Mouse (Mus musculus): Measurements from ENCODE around the gene Galnt12.
"Not testable (repeated sequence)": the region's sequence is repeated elsewhere in the genome, so short reads cannot be mapped to it uniquely, and the experiment has no call there.

Gene Galnt12

DNA sequence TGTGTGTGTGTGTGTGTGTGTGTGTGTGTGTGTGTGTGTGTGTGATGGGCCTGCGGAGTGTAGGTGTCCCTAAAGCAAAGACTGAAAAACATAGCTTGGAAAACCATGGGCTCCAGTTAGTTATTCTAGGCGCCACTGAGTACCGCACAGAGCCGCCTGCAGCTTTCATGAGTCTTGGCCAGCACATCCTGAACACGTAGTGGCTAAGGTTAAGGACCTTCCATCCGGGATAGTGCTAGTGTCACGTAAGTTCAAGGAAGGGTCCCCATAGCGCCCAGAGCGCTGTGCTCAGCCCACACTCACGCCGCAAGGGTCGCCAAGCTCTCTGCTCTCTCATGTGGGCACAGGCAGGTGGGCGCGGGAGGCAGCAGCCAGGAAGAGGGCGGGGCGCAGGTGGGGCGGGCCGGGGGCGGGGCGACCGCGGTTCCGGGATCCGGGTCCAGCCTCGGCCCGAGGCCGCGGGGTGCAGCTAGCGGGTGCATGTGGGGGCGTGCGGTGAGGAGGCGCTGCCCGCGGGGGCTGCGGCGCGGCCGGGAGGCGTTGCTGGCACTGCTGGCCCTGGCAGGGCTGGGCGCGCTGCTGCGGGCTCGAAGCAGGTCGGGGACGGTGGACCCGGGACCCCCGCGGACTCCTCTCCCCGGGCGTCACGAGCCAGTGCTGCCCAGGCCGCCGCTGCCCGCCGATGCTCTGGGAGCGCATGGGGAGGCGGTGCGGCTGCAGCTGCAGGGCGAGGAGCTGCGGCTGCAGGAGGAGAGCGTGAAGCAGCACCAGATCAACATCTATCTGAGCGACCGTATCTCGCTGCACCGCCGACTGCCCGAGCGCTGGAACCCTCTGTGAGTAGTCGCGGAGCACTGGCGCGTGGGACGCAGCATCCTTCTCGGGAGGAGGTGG is at the start of gene Galnt12:
Galnt12 (plus strand) TSS at position 417 of the 894 bp plus-strand sequence.
- peak; percentile 28 for DNase-seq

DNA sequence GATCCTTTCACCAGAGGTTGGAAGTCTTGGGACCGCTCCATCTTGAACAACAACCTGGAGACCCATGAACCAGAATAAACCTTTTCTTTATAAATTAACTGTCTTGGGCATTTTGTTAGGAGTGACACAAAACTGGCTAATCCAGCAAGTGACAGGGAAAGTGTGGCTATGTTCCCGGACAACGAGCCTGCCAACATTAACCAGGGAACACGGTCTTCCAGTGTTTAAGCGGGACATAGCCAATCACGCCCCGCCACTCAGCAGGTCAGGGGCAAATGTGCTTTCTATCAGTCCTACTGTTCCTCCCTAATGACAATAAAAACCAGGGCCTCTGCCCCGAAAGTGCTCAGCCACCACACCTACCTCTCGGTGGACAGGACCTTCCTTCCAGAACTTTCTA is 47.8 kb upstream of the Galnt12 start:
- no peak for DNase-seq

DNA sequence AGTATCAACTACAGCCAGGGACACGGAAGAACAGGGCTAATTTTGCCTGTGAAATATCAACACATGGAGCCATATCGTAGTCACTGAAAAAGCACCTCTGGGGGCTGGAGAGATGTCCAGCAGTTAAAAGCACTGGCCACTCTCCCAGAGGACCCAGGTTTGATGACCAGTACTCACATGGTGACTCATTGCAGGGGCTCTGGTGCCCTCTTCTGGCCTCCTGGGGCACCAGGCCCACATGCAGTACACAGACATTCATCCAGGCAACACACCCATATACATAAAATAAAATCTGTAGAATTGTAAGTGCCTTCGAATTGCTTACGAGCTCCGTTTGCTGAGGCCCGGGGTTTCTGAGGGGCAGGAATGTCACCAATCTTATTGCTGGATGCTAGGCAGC is 44.7 kb upstream of the Galnt12 start:
- no peak for DNase-seq

DNA sequence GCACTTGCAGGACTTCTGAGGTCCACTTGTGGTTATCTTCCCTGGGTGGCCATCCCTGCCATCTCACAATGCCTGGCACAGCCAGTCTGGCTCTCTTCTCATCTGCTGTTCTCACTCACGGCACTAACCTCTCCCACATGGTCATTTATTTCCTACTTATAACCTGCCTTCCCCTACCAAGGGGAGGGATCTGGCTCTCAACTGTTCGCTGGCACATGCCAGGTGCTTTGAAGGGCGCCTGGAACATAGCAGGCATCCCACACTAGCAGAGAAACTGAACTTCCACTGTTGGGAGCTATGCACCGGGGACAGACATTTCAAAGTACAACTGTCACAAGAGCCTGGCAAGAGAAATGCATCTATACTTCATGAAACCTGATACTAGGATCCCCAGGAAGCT is 43.9 kb upstream of the Galnt12 start:
- no peak for DNase-seq

DNA sequence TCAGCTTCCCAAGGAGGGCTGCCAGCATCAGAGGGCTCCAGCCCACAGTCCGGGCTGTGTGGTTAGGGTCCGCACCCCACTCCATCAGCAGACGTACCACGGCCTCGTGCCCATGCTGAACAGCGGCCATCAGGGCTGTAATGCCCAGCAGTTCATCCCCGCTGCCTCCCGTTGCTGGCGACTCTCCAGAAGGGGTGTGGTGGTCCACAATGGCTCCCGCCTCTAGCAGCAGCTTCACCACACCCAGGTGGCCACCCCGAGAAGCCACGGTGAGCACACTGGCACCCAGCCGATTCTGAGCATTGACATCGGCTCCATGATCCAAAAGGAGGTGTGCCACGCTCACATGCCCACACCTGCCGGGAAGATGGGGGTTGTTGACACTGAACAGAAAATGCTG is 42.5 kb upstream of the Galnt12 start:
- no peak for DNase-seq

DNA sequence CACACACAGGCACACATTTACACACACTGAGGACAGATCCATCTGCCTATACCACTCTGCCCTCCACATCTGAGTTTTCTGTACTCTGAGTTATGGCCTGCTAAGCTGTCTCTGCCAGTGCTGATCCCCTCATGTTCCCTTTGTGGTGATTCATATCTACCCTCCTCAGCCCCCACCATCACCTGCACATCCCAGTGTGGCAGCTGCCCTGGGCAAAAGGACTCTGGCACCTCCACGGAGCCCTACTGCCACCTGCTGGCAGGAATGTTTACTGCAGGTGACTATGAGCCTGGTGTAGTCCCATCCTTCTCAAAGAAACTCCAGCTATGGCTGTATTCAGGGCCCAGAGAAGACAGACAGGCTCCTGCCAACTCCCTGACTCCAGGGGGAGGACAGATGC is 41.5 kb upstream of the Galnt12 start:
- peak; percentile 75 for DNase-seq

DNA sequence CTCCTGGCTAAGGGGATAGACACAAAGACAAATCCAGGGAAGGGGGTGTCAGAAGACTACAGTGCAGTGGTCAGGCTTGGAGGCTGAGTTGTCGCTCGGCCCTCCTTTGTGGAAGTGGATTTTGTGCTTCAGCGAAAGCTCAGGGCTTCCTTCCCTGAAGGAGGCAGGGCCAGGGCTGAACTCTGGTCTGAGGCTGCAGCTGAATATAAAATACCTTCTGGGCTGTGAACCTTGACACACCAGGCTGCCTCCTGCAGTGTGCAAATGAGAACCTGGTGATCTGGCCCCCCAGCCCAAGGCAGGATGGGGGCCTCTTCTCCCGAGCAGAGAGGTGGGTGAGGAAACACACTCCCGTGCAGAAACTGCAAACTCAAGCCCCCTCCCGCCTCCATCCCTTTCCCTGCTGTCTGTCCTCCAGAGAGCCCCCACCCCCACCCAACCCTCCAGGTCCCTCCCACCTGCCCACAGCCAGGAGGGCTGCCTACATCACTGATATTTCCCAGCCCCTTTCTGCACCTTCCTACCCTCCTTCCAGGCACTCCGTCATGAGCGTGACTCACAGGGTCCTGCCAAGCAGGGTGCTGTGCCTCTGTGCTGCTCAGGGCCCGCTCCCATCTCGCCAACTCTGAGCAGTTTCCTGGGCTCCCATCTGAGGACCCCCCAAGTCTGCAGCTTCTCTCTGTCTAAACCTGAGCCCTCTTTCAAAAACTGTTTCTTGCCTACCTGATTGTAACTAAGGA is 40.9 kb upstream of the Galnt12 start:
- no peak for DNase-seq

DNA sequence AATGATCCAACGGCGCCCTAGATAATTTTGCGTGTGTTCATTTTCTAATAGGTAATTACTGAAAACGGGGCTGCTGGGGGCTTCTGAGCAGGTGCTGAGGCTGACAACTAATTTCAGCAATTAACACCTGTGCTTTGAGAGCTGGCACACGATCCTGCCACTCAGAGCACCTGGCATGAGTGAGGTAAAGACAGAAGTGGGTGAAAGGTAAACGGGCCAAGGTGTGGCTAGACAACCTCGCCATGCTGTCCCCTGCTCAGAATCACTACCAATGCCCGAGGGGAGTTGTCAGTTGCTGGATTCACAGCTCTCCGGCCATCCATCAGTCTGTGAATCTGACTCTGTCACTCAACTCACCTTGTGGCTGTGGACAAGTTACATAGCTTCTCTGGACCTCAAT is 39.8 kb upstream of the Galnt12 start:
- no peak for DNase-seq

DNA sequence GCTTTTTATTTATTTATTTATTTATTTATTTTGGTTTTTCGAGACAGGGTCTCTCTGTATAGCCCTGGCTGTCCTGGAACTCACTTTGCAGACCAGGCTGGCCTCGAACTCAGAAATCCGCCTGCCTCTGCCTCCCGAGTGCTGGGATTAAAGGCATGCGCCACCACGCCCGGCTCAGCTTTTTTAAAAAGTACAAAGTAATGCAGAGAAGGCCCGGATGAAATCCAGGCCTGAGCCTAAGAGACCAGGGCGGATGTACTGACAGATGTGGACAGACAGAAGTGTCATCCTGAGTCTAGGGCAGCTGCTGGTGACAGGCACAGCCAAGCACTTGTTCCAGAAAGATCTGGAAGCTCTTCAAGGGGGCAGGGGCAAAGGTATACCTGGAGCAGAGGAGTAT is 36.5 kb upstream of the Galnt12 start:
- not testable (repeated sequence) for DNase-seq

DNA sequence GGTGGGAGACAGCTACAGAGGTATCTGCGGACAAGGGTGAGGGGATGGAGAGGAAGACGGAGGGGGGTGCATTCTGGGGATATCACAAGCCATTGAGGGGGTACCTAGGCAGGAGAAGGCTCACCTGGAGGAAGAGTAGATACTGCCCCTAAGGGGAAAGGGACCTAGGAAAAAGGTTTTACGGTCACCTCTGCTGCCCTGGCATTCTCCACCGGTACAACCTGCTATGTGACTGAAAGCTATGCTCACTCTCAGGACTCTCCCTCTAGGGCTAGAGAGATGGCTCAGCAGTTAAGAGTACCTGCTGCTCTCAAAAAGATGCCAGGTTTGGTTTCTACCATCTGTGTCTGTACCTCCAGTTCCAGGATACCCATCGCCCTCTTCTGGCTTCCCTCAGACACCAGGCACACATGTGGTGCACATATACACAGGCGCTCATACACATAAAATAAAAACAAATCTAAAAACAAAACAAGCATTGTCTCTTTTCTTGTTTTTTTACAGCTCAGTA is 36.1 kb upstream of the Galnt12 start:
- DNase-seq, result no peak

DNA sequence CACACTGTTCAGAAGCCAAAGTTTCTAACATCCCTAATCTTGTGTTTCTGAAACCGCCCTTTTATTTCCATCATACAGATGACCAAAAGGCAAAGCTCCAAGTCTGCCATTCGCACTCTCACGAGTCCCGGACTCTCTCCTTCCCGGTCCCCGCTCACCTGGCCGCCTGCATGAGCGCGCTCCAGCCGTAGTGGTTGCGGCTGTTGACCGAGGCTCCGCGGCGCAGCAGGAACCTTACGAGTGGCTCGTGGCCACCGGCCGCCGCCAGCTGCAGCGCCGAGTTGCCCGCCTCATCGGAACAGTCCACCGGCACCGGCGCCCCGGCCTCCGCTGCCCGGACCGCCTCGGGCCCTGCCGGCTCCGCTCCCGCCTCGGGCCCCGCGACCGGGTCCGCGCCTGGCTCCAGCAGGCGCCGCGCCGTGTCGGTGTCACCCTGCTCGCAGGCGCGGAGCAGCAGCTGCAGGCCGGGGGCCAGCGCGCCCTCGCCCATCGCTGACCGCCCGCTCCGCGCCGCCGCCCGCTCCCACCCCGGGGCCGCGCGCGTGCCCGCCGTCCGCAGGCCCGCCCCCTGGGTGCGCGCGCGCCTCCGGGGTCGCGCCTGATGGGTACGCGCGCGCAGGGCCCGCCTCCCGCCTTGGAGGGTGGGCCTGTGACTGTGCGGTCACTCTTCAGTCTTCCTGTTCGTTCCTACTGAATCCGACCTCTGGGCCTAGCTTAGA is 34.8 kb upstream of the Galnt12 start, which contains the start of gene Anks6:
Anks6 (minus strand) TSS at position 637 of the 719 bp plus-strand sequence.
- DNase-seq, result peak; percentile 52

DNA sequence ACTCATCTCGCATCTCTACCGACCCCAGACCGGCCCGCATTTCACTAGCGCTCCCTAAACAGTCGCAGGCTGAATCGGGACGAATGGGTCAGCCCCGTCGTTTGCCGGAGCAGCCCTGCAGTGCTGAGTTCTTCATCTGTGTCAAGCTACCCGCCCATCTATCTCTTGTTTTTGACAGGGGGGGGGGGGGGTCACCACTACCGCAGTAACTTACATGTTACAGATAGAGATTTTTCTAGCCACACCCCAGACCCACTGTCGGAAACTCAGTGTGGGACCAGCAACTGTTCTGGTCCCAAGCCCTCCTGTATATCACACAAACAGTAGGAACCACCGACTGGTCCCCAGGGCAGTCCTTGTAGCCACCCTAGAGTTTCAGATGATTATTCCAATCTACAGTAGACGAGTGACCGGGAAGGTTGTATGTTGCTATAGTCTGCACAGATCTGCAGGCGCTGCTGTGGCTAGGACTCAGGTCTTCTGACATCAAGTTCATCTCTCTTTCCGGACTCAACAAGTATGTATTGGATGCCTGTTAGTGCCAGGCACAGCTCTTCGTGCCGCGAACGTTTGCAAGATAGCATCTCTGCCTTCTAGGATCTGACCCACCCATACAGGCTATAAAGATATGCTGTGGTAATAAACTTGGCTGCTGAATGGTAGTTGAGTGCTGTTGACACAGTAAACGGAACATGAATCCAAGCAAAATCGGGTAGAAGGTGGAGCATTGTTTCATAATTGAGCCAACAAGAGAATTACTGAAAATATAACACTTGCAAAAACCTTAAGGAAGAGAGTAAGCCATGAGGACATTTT is 34.0 kb upstream of the Galnt12 start:
- DNase-seq, result no peak

DNA sequence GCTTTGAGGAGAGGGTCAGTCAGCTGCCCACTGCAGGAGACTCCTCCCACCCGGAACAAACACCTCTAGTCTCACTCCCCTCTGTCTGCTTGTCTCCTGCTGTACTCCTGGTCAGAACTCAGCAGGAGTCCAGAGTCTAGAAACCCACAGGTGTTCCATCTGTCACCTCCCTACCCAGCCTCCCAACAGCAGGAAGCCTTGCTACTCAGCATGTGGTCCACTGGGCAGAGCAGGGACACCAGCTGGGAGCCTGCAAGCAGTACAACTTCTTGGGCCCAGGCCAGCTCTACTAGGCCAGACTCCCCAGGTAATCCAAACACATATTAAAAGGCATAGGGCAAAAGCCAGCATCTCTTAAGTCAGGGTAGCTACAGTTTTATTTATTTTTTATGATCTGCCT is 30.8 kb upstream of the Galnt12 start:
- no peak for DNase-seq

DNA sequence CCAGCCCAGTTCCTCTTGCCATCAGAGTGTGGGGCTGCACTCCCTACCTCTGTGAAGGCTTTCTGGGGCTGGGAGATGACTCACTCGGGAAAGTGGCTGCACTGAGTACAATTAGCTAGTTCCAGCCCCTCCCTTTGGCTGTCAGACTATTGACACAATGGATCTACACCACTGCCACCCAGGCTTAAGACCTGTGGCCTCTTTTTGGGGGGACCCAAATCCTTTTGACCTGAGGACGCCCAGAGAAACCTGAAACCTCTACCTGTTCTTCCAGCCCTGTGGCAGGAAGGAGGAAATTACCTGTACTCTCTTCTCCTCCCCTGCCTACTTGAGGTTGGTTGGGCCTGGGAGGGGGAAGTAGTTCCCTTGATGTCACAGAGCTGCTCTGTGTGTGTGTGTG is 16.7 kb upstream of the Galnt12 start:
- DNase-seq, result no peak

DNA sequence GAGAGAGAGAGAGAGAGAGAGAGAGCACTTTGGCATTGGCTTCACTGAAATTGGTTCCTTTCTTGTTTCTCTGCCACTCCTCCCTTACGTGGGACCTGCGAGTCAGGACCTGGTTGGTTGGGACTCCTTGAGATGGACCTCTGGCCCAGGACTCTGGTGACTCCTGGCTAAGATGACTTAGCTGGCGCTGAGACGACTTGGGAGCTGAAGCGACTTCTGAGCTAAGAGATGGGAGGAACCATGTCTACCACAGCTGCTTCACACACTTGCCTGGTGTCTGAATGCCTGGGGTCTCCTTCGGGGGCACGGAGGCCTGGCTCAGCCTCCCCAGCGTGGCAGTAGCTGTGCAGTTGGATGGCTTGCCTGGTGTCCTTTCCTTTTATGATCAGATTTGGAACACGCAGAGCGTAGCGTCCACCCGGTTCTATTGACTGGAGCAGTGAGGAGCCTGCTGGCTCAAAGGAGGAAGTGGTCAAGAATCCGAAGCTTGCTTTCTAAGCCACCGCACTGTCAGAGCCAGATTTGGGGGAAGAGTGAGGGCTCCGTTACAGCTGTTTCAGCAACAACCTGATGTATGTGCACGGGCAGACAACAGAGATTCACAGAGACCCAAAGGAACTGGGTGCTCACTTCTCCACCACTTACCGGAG is 11.6 kb upstream of the Galnt12 start:
- DNase-seq, result no peak

DNA sequence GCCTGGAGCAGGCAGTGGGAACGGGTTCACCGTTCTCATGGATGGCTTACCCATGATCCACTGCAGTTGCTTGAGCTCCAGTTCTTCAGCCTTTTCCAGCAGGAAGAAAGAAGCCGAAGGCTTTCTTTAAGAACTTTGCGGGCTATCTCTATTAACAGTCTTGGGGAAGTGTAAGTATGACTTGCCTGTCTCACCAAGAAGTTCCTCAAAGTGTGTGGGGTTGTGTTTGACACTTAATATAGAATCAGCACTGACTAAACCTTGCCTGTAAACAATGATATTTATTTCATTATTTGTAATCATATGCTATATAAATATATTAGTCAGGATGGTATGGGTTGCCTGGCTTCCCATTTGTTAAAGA is 11.1 kb upstream of the Galnt12 start:
- no peak for DNase-seq

DNA sequence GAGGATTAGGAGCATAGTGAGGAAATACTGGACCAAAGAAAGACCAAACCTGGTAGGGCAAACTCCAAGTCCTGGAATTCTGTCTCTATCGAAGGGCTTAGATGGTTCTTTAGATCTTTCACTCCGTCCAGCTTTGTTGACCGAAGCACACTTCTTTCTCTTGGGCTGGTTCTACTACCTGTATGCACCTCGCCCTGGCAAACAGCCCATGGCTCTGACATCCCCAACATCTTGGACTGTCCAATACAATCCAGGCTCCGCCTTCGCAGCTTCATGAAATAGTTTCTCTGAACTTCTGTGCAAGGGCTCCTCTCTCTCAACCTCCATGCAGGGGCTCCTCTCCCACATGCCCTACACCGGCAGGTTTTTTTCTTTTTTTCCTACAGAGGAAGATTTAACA is 7.9 kb upstream of the Galnt12 start:
- DNase-seq, result no peak

DNA sequence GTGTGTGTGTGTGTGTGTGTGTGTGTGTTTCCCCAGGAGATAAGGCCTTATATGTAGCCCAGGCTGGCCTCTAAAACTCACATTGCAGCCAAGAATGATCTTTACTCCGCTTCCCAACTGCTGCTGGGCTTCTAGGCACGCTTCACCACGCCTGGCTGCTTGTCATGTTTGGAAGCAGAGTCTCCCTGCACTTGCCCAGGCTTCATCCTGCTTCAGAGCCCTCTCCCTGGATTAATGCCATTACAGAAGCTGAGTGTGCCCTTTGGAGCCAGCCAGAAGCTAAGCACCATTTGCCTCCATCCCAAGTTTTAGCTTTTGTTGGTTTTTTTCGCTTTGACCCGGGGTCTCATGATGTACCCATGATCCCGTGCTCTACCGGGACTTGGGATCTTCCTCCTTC is 3.0 kb upstream of the Galnt12 start:
- DNase-seq, result no peak

DNA sequence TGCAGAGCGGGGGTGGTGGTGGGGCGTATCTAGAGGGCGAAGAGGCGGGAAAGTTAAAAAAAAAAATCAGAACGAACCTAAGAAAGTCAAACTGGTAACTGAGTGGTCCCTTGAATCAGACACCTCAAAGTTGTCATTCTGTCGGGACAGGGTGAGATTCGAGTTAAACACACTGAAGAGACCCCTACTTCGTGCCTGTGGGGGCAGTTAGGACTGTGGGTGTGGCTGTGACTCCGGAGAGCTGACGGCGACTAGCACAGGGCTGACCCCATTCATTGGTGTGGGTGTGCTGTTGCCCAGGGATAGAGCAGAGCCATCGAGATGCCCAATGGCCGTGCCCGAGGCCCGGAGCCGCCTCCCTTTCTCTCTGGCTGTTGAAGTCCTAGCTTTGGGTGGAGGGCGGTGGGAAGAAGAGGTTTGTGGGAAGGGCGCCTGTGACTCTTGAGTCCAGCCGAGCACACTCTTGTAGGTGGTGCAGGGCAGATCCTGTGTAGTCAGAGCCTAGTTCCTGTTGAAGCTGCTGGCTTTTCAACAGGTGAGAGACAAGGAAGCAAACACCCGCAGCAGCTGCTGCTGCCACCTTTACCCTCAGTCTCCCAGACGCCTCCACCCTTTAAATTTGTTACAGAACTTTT is 795 bp downstream of the Galnt12 start:
- DNase-seq, result no peak

DNA sequence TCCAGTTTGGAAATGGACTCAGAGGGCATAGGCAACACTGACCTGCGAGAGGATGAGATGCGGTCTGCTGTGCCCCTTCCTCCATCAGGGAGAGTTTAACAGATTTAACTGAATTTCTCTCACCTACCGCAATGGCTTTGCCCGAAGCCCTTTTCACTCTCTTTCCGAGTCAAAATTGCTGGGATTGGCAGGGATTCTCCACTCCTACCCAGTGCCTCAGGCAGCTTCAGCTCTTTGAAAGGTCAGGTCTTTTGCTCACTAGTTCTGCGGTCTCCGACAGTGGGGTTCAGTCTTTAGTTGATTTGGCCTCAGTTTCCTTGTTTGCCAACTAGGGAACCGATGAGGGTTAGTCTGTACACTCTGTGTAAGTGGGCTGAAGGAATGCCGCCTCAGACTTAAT is 1.5 kb downstream of the Galnt12 start:
- no peak for DNase-seq

DNA sequence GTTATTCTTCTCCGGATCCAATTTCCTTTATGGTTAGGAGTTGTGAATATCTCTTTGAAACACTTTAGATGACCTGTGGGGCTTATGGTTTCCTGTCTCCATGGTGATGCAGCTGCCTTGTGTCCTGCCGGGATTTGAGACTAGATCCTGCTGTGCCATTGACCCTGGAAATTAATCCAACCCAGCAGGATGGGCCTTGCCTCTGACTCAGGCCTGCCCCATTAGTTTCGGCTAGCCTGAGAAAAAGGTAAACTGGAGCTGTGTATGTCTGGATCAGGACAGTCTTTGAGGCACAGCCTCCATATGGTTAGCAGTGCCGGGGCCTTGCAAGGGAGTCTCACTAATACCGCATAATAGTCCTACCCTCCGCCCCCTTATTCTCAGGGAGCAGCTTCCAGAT is 1.9 kb downstream of the Galnt12 start:
- DNase-seq, result no peak
